Mouse (Mus musculus) embryo, embryonic 10.5 days (tissue): ENCODE measurements around the gene Gm20388.

Experiments used
- DNase-seq: peaks from one replicate; pipeline ENCODE4 v3.0.0-alpha.2; 2015; ENCODE audit warnings: low spot score

Gene Gm20388

DNA sequence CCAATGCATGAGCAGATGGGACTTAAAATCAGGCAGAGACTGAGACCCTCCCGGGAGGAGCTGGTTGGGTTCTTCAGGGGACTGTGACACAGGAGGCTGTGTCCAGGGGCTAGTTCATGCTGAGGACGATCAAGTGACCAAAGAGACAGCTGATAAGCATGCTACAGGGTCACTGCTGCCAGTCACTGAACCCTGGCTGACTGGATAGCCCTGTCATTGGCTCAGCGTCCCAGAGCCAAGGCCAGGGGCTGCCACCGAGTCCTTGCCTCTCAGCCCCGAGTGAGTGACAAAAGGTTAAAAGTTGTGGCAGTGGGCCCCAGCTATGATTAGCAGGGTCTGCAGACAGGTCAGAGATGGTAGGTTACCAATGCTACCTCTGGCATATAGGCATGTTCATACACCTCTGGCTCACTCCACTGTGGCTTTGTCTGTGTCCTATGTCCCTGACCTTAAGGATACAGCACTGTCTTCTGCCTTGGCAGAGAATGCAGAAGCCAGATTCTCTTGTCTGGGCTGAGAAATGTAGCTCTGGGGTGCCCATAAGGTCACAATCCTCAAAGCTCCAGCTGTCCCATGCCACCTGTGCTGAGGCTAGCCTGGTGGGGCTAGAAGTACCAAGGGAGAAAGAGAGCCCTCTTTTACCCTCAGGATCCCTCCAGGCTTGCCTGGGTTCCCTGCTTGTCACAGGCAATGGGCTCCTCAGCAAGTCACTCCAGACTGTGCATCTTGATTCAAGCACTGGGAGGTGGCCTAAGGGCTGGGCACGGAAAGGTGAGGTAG, 2733.7 kb downstream of the Gm20388 start:
- no peak for DNase-seq

DNA sequence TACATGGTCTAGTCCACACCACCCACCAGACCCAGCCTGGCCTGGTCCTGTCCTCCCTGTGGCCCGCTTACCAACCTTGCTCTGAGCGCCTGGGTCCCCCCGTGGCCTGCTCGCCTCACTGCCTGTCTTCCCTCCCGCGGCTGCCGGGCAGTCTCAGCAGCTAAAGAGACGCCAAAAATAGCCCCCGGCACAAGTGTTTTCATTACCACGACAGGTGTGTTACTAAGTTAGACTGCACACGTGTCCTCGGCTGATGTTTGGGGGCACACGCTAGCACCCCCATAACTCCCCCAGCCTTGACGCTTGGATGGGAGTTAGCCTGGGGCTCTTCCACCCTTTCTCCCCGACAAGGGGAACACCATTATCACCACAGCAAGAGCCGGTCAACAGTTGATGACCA, 2735.7 kb downstream of the Gm20388 start:
- no peak for DNase-seq

DNA sequence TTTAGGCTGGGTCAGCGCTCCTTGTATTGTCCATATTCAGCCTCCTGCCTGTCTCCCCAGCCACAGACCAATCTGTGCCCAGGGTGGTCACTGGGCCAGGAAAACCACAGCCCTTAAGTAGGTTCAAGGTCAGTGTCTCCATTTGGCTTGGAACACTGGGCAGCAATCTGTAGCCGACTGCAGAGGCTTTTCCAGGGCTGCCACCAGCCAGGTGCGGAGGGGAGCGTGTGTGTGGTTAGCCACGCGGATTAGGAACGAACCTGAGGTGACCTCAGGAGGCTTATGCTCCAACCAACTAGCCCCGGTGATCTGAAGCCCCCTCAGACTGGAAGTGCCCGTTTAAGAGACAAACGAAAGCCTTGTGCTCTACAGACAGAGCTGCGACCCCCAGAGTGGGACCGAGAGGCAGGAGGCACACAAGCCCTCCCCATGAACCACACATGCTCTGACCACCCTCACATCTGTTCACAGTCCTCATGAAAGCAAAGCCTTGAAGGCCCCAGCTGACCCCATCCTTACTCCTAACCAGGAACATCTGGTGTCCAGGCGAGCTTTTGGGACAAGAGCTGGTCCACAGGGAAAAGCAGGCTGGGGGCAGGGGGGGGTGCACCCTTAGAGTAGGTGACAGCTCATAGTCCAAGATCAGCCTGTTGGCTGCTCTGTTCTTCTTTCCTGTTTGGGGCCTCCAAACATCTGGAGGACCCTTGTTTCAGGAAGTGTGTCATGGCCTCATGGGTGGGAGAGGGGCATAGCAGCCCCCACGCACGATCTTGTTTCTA, 2737.7 kb downstream of the Gm20388 start:
- DNase-seq: peak; percentile 52

DNA sequence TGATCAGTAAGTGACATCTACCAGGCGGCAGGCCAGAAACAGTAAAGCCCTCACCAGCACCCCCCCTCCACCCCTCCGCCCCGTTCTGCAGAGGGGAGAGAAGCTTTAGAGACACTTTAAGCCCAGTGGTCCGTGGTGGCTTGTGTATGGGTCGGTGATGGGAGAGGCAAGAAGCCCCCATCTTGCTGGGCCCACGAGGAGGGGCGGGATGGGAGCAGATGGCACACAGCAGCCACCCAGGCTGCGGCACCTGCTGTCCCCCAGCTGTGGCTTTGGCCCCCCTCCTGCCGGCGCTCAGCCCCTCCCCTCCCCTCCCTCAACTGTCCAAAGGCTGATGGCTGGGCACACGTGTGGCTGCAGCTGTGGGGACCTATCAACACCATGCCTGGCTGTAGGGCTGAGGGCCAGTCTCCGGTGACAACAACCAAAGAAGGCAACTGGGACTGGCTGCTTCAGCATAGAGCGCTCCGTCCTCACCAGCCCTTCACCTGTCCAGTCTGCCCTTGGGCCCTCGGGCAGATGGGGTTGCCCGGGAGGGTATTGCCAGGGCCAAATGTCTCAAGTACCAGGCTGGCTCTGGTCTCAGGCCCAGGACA, 2740.8 kb downstream of the Gm20388 start:
- DNase-seq: no peak

DNA sequence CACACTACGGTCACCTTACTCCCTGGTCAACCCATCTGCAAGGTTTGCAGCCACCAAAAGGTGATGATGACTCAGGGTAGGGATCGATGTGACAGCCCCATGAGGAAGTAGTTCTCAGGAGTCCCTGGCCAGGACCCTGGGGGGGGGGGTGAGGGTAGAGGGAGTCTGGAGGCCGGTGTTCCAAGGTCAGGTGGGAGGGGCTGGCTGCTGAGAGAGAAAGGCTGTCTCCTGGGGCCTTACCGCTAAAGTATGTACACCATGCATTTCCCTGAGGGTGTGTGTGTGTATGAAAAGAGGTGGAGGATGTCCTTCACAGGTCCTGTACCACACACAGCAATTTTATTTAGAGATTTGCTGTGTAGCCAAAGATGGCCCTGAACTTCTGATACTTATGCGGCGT, 2742.0 kb downstream of the Gm20388 start:
- DNase-seq: no peak

DNA sequence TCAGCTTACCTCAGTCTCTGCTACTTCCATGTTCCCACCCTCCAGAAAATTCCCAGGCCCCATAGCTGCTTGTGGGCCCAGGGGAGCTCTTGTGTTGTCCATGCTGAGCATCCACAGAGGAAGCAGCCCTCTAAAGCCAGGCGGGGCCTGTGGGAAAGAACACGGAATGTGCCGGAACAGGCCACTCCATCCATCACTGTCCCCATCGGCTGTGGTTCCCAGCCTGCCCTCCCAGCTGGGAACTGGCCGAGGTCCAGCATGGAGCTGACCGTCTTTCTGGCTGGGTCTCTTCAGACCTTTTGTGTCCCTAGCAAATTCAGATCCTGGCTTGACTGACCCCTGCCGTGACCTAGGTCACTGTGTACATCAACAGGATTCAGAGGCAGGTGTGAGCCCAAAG, 2744.1 kb downstream of the Gm20388 start:
- no peak for DNase-seq

DNA sequence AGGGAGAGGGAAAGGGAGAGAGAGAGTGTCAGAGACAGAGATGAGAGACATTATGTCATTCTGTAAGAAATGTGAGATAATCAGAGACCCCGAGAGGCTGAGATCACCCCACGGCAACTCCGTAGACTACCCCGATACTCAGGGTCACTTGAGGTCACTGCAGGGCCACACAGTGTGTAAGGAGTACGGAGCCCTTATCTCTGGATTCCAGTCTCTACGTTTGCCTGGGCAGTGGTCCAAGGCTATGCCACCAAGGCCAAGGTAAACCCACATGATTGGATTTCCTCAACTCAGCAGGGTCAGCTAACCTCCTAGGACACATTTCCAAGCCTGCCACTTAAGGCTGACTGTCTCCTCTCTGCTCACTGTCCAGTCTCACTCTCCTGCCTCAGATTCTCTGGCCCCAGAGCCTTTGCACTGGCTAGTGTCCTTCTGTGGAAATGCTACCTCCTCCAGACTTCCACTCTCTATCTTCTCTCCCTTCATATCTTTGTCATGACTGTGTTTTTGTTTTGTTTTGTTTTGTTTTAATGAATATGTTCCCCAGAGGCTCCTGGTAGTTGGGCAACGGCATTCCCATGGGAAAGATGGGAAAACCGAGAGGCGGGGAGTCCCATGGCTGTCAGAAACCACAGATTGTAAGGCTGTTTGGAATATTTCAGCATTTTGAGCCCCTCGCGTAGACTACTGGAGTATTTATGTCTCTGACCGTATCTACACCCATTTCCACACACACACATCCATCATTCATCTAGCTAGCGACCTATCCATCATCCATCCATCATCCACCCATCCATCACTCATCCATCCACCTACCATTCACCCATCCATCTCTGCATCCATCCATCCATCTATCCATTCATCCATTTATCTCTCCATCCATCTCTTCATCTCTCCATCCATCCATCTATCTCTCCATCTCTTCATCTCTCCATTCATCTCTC, 2745.7 kb downstream of the Gm20388 start:
- no peak for DNase-seq

DNA sequence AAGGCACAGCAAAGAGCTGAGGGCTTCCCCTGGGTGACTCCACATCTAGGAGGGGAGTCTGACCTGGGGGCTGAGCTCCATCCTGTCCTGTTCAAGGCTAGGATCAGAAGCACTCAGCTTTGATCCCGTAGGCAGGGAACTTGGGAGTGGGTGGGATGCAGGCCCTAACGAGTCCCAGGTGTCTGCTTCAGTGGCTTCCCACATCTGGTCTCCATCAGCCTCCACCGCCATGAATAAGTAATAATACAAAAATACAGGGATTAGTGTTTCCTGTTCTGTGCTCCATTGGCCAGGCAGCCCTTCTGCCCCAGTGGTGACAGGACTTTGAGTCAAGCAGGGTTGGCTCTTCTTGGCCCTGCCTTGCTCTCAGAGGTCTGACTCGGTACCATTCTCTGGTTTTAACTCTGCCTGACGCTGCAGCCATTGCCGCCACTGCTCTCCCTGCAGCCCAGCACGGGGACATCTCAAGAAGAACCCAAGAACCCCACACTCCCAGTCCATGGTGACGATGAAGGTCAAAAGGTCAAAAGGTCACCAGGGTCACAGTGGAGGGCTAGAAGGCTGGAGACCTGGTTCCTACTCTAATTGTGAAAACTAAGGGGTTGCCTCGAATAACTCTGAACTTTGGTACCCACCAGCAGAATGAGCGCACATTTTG, 2747.6 kb downstream of the Gm20388 start:
- peak; percentile 82 for DNase-seq

DNA sequence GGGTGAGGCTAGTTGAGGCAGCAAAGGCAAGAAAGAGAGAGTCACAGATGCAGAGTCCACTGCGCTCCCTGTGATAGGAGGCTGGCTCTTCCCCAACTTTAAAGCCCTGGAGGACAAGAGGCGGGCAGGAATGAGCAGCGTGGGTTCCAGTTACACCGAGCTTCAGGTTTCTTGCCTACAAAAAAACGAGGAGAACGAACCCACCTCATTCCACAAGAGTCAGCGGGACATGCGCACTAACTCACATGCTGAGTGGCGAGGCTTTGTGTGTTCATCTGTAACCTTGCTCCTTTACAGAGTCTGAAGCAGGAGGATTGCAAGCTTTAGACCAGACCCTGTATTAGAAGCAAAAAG, 2748.1 kb downstream of the Gm20388 start:
- DNase-seq: no peak

DNA sequence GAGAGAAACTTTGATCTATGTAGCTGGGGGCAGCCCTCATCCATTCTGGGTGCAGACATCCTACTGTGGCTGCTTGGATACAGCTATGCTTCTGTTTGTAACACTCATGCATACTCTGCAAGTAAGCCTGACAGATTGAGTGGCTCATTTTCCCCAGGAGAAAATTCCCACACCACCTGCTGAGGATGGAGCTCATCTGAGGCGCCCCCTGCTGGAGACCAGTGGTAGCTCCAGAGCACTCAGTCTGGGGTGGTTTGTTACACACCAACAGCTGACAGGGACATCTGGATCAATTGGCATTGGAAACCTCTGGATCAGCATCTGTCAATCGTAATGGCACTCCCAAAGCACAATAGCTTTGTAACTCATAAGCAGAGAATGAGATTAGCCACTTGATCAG, 2749.4 kb downstream of the Gm20388 start:
- DNase-seq: no peak

DNA sequence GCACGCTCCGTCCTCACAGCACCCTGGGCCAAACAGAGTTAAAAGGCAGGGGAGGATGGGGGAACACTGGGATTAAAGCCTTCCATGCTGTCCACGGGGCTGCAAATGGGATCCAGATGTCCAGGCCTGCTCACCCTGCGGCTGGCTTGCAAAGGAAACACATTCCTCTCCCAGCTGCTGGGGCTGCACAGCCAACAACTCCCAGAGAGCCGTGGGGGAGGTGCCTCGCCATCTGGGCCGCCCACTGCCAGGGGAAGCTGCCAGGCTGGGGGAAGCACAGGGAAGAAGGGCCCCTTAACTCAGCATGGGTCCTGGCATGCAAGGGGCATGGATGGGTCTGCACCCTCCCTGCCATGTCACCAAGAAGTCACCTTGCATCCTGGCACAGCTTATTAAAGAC, 2750.5 kb downstream of the Gm20388 start:
- DNase-seq: peak; percentile 82

DNA sequence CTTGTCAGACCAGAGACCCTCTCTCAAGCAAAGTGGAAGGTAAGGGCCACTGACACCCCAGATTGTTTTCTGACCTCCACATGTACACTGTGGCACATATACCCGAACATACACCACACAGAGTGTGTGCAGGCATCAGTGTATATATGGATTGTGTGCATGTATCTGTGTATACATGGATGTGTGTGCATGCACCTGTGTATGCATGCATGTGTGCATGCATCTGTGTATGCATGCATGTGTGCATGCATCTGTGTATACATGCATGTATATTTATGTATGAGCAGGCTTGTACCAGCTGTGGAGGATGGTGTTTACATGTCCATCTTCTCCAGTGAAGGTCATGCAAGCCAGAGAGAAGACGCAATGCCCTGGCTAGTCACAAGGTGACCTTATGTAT, 2751.3 kb downstream of the Gm20388 start:
- DNase-seq: no peak

DNA sequence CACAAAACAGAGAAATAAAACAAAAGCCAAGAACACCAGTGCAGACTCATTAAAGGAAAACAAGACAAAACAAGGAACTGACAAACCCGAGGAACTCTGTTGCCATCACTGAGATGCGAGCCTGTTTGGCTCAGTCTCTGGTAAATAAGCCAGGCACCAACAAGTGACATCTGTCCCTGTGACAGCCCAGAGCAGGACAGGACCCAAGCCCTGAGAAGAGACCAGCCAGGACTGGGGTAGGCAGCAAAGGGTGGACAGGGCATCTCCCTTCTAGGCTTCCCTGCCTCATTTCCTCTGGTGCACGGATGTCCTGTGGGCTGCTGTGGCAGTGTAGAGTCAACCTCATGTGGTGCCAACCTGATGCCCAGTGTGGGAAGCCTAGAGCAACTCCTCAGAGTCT, 2752.5 kb downstream of the Gm20388 start:
- DNase-seq: no peak

DNA sequence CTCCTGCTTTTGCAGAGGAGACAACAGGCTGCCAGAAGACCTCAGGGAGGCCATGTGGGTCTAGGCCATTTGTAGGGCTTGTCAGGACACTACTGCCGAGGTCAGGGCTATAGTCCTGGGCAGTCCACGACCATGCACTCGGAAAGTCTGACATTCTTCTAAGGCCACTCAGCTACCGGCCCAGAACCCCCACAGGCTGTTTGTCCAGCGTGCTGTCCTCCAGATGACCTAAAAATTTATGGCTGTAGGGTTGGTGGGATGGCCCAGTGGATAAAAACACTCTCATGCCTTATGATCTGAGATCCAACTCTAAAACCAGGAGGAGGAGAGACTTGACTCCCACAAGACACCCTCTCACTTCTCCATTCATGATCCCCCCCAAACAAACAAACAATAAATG, 2753.0 kb downstream of the Gm20388 start:
- DNase-seq: no peak

DNA sequence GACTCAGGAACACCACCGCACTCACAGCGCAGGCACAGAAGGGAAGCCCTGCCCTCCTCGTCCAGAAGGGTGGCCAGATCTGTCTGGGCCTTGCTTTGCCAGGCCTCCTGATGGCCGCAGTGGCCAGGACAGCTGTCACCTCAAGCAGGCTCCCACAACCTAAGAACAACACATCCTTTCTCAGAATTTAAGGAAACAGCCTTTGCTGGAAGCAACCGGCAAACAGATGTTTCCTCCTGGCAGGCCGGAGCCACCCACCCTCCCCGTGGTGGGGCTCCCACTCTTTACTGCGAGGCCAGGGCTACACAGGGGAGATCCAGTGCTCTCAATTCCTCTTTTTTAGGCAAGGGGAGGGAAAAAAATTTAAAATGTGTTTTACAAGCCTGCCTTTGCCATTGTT, 2754.6 kb downstream of the Gm20388 start:
- no peak for DNase-seq

DNA sequence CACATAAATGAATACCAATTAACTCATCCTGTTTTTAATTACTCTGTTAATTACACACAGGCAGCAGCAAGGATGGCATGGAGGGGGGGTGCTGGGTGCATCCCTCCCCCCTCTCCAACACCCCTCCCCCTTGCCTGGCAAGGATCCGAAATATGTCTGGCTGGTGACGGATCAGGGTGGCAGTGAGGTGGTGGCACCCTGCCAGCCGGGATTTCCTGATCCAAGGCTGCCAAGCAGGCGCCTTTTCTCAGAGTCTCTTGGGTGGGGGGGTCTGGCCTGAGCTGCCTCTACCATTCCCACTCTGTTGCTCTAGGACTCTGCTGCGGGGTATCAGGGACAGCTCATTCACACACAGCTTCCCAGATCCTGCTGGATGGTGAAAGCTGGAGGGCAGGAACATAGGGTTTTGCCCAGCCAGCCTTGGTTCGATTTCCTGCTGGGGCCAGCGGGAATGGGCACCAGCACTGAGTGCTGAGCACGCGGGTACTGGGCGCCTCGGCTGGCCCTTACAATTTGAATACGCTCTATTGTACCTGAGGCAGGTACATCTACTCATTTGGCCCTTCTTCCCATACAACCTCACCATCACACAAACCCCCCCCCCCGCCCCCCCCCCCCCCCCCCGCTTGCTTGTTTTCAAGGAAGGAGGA, 2755.2 kb downstream of the Gm20388 start:
- no peak for DNase-seq

DNA sequence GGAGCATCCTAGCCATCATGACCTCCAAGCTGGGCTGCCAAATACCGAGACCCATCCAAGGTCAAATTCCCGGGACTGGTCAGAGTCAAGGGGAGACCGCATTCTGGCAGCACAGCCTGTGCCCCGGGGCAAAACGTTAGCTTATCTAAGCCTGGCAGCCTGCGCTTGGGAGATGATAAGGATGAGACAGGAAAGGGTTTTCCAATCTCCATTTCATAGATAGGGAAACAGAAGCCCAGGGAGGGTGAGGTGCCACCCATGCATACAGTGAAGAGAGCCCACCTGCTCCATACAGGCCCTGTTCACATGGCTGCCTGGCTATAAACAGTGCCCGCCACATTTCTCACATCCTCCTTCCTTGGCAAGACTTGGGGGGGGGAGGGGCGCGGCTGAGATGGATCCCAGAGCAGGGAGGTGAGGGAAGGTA, 2755.7 kb downstream of the Gm20388 start:
- no peak for DNase-seq

DNA sequence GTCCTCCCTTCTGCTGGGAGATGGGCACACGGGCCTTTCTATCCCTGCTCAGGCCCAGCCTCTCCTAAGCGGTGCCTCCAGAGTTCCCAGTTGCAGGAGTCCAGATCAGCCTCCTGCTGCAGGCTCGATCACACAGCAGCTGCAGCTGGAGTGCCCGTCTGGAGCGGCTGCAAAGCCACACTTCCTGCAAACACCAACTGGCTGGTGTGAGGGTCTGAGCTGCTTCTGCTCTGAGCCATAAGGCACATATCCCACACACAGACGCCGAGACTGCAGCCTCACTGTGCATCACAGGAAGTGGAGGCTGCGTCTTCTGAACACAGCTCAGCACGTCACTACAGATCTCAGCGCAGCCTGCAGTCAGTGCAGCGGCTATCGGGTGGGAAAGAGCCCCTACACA, 2756.2 kb downstream of the Gm20388 start:
- DNase-seq: no peak

DNA sequence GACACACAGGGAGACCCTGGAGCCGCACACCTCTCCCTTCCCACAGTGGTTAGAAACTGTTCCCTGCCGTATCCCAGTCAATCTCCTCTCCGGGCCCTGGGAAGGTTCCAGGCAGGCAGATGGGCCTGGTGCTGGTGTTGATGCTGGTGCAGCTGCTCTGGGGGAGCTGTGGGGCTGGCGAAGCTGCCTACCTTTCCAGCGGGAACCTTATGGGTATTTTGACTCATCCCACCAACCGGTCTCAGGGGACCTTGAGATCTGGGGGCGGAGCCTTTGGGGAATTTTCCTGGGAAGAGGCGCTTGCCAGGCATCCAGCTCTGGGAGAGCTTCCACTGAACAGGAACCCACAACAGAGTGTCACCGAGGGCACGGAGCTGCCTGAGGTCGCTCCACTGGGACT, 2757.2 kb downstream of the Gm20388 start:
- DNase-seq: no peak

DNA sequence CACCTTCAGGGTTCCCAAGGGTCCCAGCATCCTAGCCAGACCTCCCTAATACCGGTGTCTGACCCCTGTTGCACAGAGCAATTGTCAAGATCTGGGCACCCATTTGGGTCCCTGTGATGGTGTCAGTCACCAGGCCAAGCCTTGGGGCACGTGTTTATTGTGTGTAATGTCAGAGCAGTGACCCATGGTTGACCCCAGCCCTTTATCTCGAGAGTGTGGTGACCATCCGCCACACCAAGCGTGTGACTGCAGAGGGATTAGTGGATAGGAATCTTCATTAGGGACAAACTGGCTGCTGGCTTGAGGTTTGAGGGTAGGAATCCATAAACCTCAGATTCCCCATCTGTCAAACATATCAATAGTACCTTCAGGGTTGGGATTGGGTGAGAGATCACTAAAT, 2758.7 kb downstream of the Gm20388 start:
- no peak for DNase-seq

DNA sequence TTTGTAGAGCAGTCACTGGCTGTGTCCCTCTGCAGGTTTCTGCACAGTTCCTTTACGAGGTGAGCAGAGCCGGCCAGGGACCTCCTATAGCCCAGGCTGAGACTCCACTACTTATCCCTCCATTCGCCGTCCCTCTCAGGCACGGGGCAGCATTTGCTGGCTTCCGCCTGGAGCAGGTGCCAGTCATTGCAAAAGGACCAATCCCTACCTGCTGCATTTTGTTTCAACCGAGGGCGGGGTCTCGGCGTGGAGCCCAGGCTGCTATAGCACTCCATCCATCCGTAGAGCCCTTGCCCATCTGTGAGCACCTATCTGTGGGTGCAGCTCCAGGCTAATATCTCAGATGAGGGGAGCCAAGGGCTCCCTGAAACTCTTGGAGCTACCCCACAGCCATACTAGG, 2759.4 kb downstream of the Gm20388 start:
- DNase-seq: no peak
